Mouse (Mus musculus): Measurements from ENCODE around the gene Fcamr. TPM values are rescaled to one million over a fixed set of nuclear protein-coding genes. Genes with fewer than 3 reads are reported as not detected.
A peak's percentile ranks its signal among the peaks of the same experiment; 100 is the strongest.

The Fcamr gene
- under 1 TPM; 0.31 to 0.38 TPM for total RNA-seq (2021)

- DNase-seq, result no peak
- intact Hi-C loops (cut with DNase I), result no loop called here
Observed at GRCm38 (mm10) chr1:130800602-130801001, at the start of gene Fcamr. Gene Fcamr, plus strand, starts transcription at chr1:130800902.

GRCm38 (mm10) chr1:130759689-130760088 lies 41.0 kb upstream of the Fcamr start:
- intact Hi-C loops (cut with DNase I), result no loop called here
- no peak for DNase-seq

- intact Hi-C loops (cut with DNase I), result no loop called here
- no peak for DNase-seq
Observed at GRCm38 (mm10) chr1:130761597-130761996, 39.1 kb upstream of the Fcamr start.

- no peak for DNase-seq
- intact Hi-C loops (cut with DNase I), result no loop called here
Observed at GRCm38 (mm10) chr1:130762045-130762760, 38.5 kb upstream of the Fcamr start.

GRCm38 (mm10) chr1:130764027-130764461 lies 36.7 kb upstream of the Fcamr start:
- intact Hi-C loops (cut with DNase I), result no loop called here

GRCm38 (mm10) chr1:130767066-130767465 lies 33.6 kb upstream of the Fcamr start:
- intact Hi-C loops (cut with DNase I), result no loop called here
- no peak for DNase-seq

More at GRCm38 (mm10) chr1:130764027-130764461, 36.7 kb upstream of the Fcamr start:
- DNase-seq, result no peak

GRCm38 (mm10) chr1:130769925-130770324 lies 30.8 kb upstream of the Fcamr start:
- intact Hi-C loops (cut with DNase I), result no loop called here
- DNase-seq, result no peak

- intact Hi-C loops (cut with DNase I), result no loop called here
- DNase-seq, result no peak
Observed at GRCm38 (mm10) chr1:130770487-130770886, 30.2 kb upstream of the Fcamr start.

GRCm38 (mm10) chr1:130770981-130771494 lies 29.7 kb upstream of the Fcamr start:
- intact Hi-C loops (cut with DNase I), result no loop called here
- DNase-seq, result no peak

GRCm38 (mm10) chr1:130775234-130775633 lies 25.5 kb upstream of the Fcamr start:
- intact Hi-C loops (cut with DNase I), result no loop called here
- no peak for DNase-seq

- DNase-seq, result no peak
- intact Hi-C loops (cut with DNase I), result no loop called here
Observed at GRCm38 (mm10) chr1:130775691-130776331, 24.9 kb upstream of the Fcamr start.

GRCm38 (mm10) chr1:130776645-130777044 lies 24.1 kb upstream of the Fcamr start:
- intact Hi-C loops (cut with DNase I), result no loop called here
- DNase-seq, result no peak

- intact Hi-C loops (cut with DNase I), result loop anchor here (5.0 to 10.0 kb wide), 2 partner anchors 88 to 205 kb away; no protein-coding TSS in a partner anchor
- no peak for DNase-seq
Observed at GRCm38 (mm10) chr1:130779867-130780266, 20.8 kb upstream of the Fcamr start.

- intact Hi-C loops (cut with DNase I), result loop anchor here (2.0 to 10.0 kb wide), 3 partner anchors 92 to 235 kb away; no protein-coding TSS in a partner anchor
Observed at GRCm38 (mm10) chr1:130784054-130784453, 16.6 kb upstream of the Fcamr start.

GRCm38 (mm10) chr1:130787001-130787400 lies 13.7 kb upstream of the Fcamr start:
- intact Hi-C loops (cut with DNase I), result loop anchor here (10.0 kb wide), 1 partner anchor 212 kb away; no protein-coding TSS in a partner anchor

More at GRCm38 (mm10) chr1:130784054-130784453, 16.6 kb upstream of the Fcamr start:
- no peak for DNase-seq

GRCm38 (mm10) chr1:130789512-130790451 lies 10.9 kb upstream of the Fcamr start:
- DNase-seq, result no peak
- intact Hi-C loops (cut with DNase I), result loop anchor here (10.0 kb wide), 2 partner anchors 215 to 475 kb away; no protein-coding TSS in a partner anchor

More at GRCm38 (mm10) chr1:130787001-130787400, 13.7 kb upstream of the Fcamr start:
- DNase-seq, result no peak

- no peak for DNase-seq
- intact Hi-C loops (cut with DNase I), result loop anchor here (10.0 kb wide), 1 partner anchor 469 kb away; no protein-coding TSS in a partner anchor
Observed at GRCm38 (mm10) chr1:130795331-130795730, 5.4 kb upstream of the Fcamr start.

- peak in 1 of 2 experiments; percentile 38 for DNase-seq
- intact Hi-C loops (cut with DNase I), result loop anchor here (10.0 kb wide), 1 partner anchor 468 kb away; no protein-coding TSS in a partner anchor
Observed at GRCm38 (mm10) chr1:130796967-130797684, 3.6 kb upstream of the Fcamr start.

- intact Hi-C loops (cut with DNase I), result loop anchor here (10.0 kb wide), 1 partner anchor 467 kb away; no protein-coding TSS in a partner anchor
- DNase-seq, result no peak
Observed at GRCm38 (mm10) chr1:130798037-130798436, 2.7 kb upstream of the Fcamr start.
